Mouse (Mus musculus): ENCODE data around the gene Cd2bp2. TPM values are rescaled to one million over a fixed set of nuclear protein-coding genes. Genes with fewer than 3 reads are reported as not detected.

Cd2bp2 gene
- polyA plus RNA-seq, 1 experiment from 2014 or later, result 73.3 TPM

- 73% methylated on average over 3 of the region's 3 CpGs for WGBS
- H3K4me2 ChIP-seq, result no peak overlapping the region
- no peak overlapping the region for H3K27ac ChIP-seq
- no peaks in the 10 kb centered on the region for H3K9me3 ChIP-seq
- no peaks in the 10 kb centered on the region for H3K36me3 ChIP-seq
- H3K27me3 ChIP-seq, result no peaks in the 10 kb centered on the region
- no peak overlapping the region for H3K9ac ChIP-seq
- ATAC-seq (ENCODE audit: insufficient number of reproducible peaks, insufficient read depth, low FRiP score, low TSS enrichment, low read depth), result no peak
- H3K4me1 ChIP-seq, result peaks cover 3% of the 10 kb centered on the region; the same call in 1 of the 2 replicates
- H3K4me3 ChIP-seq, result no peak overlapping the region
These were observed 47.9 kb downstream of the Cd2bp2 start for GRCm38 (mm10) chr7:127147901-127148300.

GRCm38 (mm10) chr7:127146267-127146603, 49.6 kb downstream of the Cd2bp2 start:
- Histone ChIP-seq H3K27me3 (no peaks in the 10 kb centered on the region), H3K4me2 (no peak overlapping the region)
- WGBS, result 50% methylated on average over 2 of the region's 2 CpGs

DNA sequence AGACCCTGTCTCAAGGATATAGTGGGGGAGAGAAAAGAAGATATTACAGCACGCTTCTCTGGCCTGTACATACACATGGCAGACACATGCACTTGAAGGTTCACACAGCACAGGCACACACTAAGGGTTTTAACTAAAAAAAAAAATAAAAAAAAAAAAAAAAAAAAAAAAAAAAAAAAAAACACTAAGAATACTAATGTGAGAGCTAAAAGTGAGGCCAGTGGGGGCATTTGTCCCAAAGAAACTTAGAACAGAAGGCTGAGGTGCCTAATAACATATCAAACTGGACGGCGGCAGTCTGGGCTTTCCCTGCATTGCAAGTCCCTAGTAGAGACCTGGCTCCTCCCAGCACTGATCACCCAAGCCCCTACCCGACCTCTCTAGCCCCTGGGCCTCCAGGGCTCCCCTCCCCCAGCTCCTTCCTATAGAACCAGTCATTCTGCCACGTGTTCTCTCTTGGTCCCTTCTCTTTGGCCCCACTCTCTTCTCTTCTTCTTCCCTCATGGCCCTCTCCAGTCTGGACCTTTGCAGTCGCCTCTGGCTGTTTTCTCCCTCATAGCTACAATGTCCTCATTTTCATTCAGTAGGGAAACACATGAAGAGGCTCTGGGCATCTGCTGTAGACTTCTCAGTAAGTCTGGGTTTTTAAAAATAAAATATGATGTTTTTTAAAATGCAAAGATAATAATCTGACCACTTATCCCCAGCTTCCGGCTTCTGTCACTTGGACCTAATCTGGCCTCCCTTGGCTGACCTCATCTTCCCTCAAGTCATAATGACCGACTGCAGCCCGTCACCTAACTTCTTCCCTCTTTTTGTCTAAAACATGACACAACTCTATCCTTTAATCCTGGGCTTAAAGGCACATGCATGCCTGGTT, 50.2 kb downstream of the Cd2bp2 start:
- 42% methylated on average over 9 of the region's 9 CpGs for whole genome bisulfite sequencing
- no peak overlapping the region for H3K4me2 ChIP-seq
- peaks cover 3% of the 10 kb centered on the region; the same call in 1 of the 2 replicates for H3K4me1 ChIP-seq
- H3K36me3 ChIP-seq, result no peaks in the 10 kb centered on the region
- no peak overlapping the region for H3K27ac ChIP-seq
- H3K27me3 ChIP-seq, result no peaks in the 10 kb centered on the region
- no peak for ATAC-seq (ENCODE audit: insufficient number of reproducible peaks, insufficient read depth, low FRiP score, low TSS enrichment, low read depth)
- H3K4me3 ChIP-seq, result no peak overlapping the region
- no peak overlapping the region for H3K9ac ChIP-seq
- H3K9me3 ChIP-seq, result no peaks in the 10 kb centered on the region

More at GRCm38 (mm10) chr7:127146267-127146603, 49.6 kb downstream of the Cd2bp2 start:
- H3K9me3 ChIP-seq, result no peaks in the 10 kb centered on the region
- H3K4me3 ChIP-seq, result no peak overlapping the region
- no peaks in the 10 kb centered on the region for H3K36me3 ChIP-seq
- H3K9ac ChIP-seq, result no peak overlapping the region
- H3K27ac ChIP-seq, result no peak overlapping the region
- peaks cover 3% of the 10 kb centered on the region; the same call in 1 of the 2 replicates for H3K4me1 ChIP-seq
- ATAC-seq (ENCODE audit: insufficient number of reproducible peaks, insufficient read depth, low FRiP score, low TSS enrichment, low read depth), result no peak

- Histone ChIP-seq H3K9ac (no peak overlapping the region), H3K9me3 (no peaks in the 10 kb centered on the region), H3K36me3 (no peaks in the 10 kb centered on the region), H3K27ac (no peak overlapping the region), H3K4me2 (no peak overlapping the region), H3K27me3 (no peaks in the 10 kb centered on the region), H3K4me3 (no peak overlapping the region), H3K4me1 (peaks cover 3% of the 10 kb centered on the region; the same call in 1 of the 2 replicates)
- no peak for ATAC-seq (ENCODE audit: insufficient number of reproducible peaks, insufficient read depth, low FRiP score, low TSS enrichment, low read depth)
- WGBS, result 79% methylated on average over 7 of the region's 7 CpGs
These were observed 51.4 kb downstream of the Cd2bp2 start for GRCm38 (mm10) chr7:127144412-127144811.

DNA sequence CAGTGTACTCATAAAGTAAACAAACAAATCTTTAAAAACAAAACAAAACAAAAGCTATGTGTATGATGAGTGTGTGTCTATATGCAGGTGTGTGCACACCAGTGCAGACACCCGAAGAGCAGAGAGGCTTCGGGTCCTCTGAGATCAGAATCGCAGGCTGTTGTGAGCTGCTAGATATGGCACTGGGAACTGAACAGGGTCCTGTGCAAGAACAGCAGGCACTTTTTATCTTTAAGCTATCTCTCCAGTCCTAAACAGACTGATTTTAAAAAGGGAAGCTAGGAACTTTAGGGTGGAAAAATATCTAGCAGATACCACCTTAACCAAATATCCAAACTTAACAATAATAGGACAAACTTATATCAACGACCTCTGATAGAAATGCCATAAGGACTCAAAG, 53.2 kb downstream of the Cd2bp2 start:
- Histone ChIP-seq H3K27ac (no peak overlapping the region), H3K36me3 (no peaks in the 10 kb centered on the region), H3K4me2 (no peak overlapping the region), H3K9ac (no peak overlapping the region), H3K4me1 (peaks cover 3% of the 10 kb centered on the region), H3K9me3 (no peaks in the 10 kb centered on the region), H3K4me3 (no peak overlapping the region), H3K27me3 (no peaks in the 10 kb centered on the region)
- WGBS, result 90% methylated on average over 4 of the region's 4 CpGs
- ATAC-seq (ENCODE audit: insufficient number of reproducible peaks, insufficient read depth, low FRiP score, low TSS enrichment, low read depth), result no peak

GRCm38 (mm10) chr7:127142214-127142613, 53.6 kb downstream of the Cd2bp2 start:
- H3K27ac ChIP-seq, result no peak overlapping the region
- no peak for ATAC-seq (ENCODE audit: insufficient number of reproducible peaks, insufficient read depth, low FRiP score, low TSS enrichment, low read depth)
- peak overlapping the region; percentile 21; the same call in 1 of the 2 replicates for H3K9ac ChIP-seq
- no peak overlapping the region for H3K4me2 ChIP-seq
- H3K9me3 ChIP-seq, result no peaks in the 10 kb centered on the region
- no peaks in the 10 kb centered on the region for H3K36me3 ChIP-seq
- no peak overlapping the region for H3K4me3 ChIP-seq
- no peaks in the 10 kb centered on the region for H3K27me3 ChIP-seq
- WGBS, result 48% methylated on average over 2 of the region's 2 CpGs
- peaks cover 3% of the 10 kb centered on the region for H3K4me1 ChIP-seq

Other genes starting within 250 kb of the Cd2bp2 start
- gene Asphd1, start 246.5 kb downstream of the Cd2bp2 start, polyA plus RNA-seq (2015; fragmentation: Nextera tagmentation; extraction: Ambion mirVana), result 0.13 and 0.25 TPM in 2 replicates
- 0.76 and 0.77 TPM in 2 replicates for gene Sez6l2, start 245.5 kb downstream of the Cd2bp2 start, polyA plus RNA-seq (2015; fragmentation: Nextera tagmentation; extraction: Ambion mirVana)
- gene Cdipt, start 220.1 kb downstream of the Cd2bp2 start, polyA plus RNA-seq (2015; fragmentation: Nextera tagmentation; extraction: Ambion mirVana), result 95.8 and 97.0 TPM in 2 replicates
- 1.3 and 1.7 TPM in 2 replicates for gene Cdiptos, start 220.0 kb downstream of the Cd2bp2 start, polyA plus RNA-seq (2015; fragmentation: Nextera tagmentation; extraction: Ambion mirVana)
- gene Mvp, start 181.4 kb downstream of the Cd2bp2 start, polyA plus RNA-seq (2015; fragmentation: Nextera tagmentation; extraction: Ambion mirVana), result 5.3 and 7.1 TPM in 2 replicates
- 0.47 TPM in 1 of 2 replicates, not detected in the other for gene Pagr1b, start 179.6 kb downstream of the Cd2bp2 start, polyA plus RNA-seq (2015; fragmentation: Nextera tagmentation; extraction: Ambion mirVana)
- 50.4 and 53.7 TPM in 2 replicates for gene Pagr1a, start 178.7 kb downstream of the Cd2bp2 start, polyA plus RNA-seq (2015; fragmentation: Nextera tagmentation; extraction: Ambion mirVana)
- gene Gm42742, start 175.0 kb downstream of the Cd2bp2 start, polyA plus RNA-seq (2015; fragmentation: Nextera tagmentation; extraction: Ambion mirVana), result 83.4 and 89.6 TPM in 2 replicates
- 13.1 and 16.9 TPM in 2 replicates for gene Prrt2, start 174.8 kb downstream of the Cd2bp2 start, polyA plus RNA-seq (2015; fragmentation: Nextera tagmentation; extraction: Ambion mirVana)
- 63.6 and 73.0 TPM in 2 replicates for gene Maz, start 169.0 kb downstream of the Cd2bp2 start, polyA plus RNA-seq (2015; fragmentation: Nextera tagmentation; extraction: Ambion mirVana)
- gene Kif22, start 153.6 kb downstream of the Cd2bp2 start, polyA plus RNA-seq (2015; fragmentation: Nextera tagmentation; extraction: Ambion mirVana), result 99.4 and 124 TPM in 2 replicates
- gene Zg16, start 108.7 kb downstream of the Cd2bp2 start, polyA plus RNA-seq (2015; fragmentation: Nextera tagmentation; extraction: Ambion mirVana), result 15.5 TPM in 1 of 2 replicates, not detected in the other
- 1.8 and 2.0 TPM in 2 replicates for gene AI467606, start 104.7 kb downstream of the Cd2bp2 start, polyA plus RNA-seq (2015; fragmentation: Nextera tagmentation; extraction: Ambion mirVana)
- gene Qprt, start 73.8 kb downstream of the Cd2bp2 start, polyA plus RNA-seq (2015; fragmentation: Nextera tagmentation; extraction: Ambion mirVana), result 1.1 and 1.2 TPM in 2 replicates
- 0.15 and 0.25 TPM in 2 replicates for gene Spn, start 58.2 kb downstream of the Cd2bp2 start, polyA plus RNA-seq (2015; fragmentation: Nextera tagmentation; extraction: Ambion mirVana)
- 30.4 and 32.0 TPM in 2 replicates for gene Tbc1d10b, start 12.4 kb upstream of the Cd2bp2 start, polyA plus RNA-seq (2015; fragmentation: Nextera tagmentation; extraction: Ambion mirVana)
- 34.1 and 41.1 TPM in 2 replicates for gene Mylpf, start 12.8 kb upstream of the Cd2bp2 start, polyA plus RNA-seq (2015; fragmentation: Nextera tagmentation; extraction: Ambion mirVana)
- gene Zfp553, start 37.0 kb upstream of the Cd2bp2 start, polyA plus RNA-seq (2015; fragmentation: Nextera tagmentation; extraction: Ambion mirVana), result 53.7 and 55.0 TPM in 2 replicates
- gene Sept1, start 37.1 kb upstream of the Cd2bp2 start, polyA plus RNA-seq (2015; fragmentation: Nextera tagmentation; extraction: Ambion mirVana), result 26.9 and 29.6 TPM in 2 replicates
- gene Zfp771, start 48.2 kb upstream of the Cd2bp2 start, polyA plus RNA-seq (2015; fragmentation: Nextera tagmentation; extraction: Ambion mirVana), result 78.2 and 83.9 TPM in 2 replicates
- gene Dctpp1, start 64.7 kb upstream of the Cd2bp2 start, polyA plus RNA-seq (2015; fragmentation: Nextera tagmentation; extraction: Ambion mirVana), result 156 and 206 TPM in 2 replicates
- 63.4 and 64.1 TPM in 2 replicates for gene Sephs2, start 78.0 kb upstream of the Cd2bp2 start, polyA plus RNA-seq (2015; fragmentation: Nextera tagmentation; extraction: Ambion mirVana)
- 0.52 and 1.1 TPM in 2 replicates for gene Itgal, start 100.2 kb upstream of the Cd2bp2 start, polyA plus RNA-seq (2015; fragmentation: Nextera tagmentation; extraction: Ambion mirVana)
- 16.1 and 18.1 TPM in 2 replicates for gene Zfp768, start 149.5 kb upstream of the Cd2bp2 start, polyA plus RNA-seq (2015; fragmentation: Nextera tagmentation; extraction: Ambion mirVana)
- gene Zfp747, start 180.0 kb upstream of the Cd2bp2 start, polyA plus RNA-seq (2015; fragmentation: Nextera tagmentation; extraction: Ambion mirVana), result 9.4 and 10.5 TPM in 2 replicates
- gene 9130019O22Rik, start 191.1 kb upstream of the Cd2bp2 start, polyA plus RNA-seq (2015; fragmentation: Nextera tagmentation; extraction: Ambion mirVana), result 5.6 and 5.9 TPM in 2 replicates
- 6.4 and 7.2 TPM in 2 replicates for gene E430018J23Rik, start 197.6 kb upstream of the Cd2bp2 start, polyA plus RNA-seq (2015; fragmentation: Nextera tagmentation; extraction: Ambion mirVana)
- gene Zfp764, start 210.8 kb upstream of the Cd2bp2 start, polyA plus RNA-seq (2015; fragmentation: Nextera tagmentation; extraction: Ambion mirVana), result 7.7 and 8.2 TPM in 2 replicates
- 25.6 and 29.3 TPM in 2 replicates for gene Zfp688, start 226.0 kb upstream of the Cd2bp2 start, polyA plus RNA-seq (2015; fragmentation: Nextera tagmentation; extraction: Ambion mirVana)

All from embryonic facial prominence, embryonic 13.5 days (tissue).